Mouse (Mus musculus) hindlimb bud, embryonic 11.5 days (tissue): ENCODE data around the gene Rrn3.

Experiments used
- DNase-seq: peaks from one replicate; pipeline ENCODE4 v3.0.0-alpha.2; 2012; ENCODE audit warnings: low read depth, low spot score; ENCODE audit errors: extremely low spot score

The Rrn3 gene

DNA sequence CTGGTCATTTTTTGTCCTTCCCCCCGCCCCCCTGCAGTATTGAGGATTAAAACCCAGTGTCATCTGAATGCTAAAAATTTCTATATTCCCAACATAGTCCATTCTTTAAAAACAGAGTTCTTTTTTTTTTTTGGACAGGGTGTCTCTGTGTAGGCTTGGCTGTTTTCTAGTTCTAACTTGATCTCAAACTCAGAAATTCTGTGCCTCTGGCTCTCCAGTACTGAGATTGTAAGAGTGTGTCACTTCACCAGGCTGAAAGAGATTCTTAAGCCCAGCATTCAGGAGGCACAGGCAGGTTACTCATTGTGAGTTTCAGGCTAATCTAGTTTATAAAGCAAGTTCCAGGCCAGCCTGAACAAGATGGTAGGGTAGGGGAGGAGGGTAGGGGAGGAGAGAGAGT lies 66.2 kb downstream of the Rrn3 start:
- DNase-seq: no peak

DNA sequence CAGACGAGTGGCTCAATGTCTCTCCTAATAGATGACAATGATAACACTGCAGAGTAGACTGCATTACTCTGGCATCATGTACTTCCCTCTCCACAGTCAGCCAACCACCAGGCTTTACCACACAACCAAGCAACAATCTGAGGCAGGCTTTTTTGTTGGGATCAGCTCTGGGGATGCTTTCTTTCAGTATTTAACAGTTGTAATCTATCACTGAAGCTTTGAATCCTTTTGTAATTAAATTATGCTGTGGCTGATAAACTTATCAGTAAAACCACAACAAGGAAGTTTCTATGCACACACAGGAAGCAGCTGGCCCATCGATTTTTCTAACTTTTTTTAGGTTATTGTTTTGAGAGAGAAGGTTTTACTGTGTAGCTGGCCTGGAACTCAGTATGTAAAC lies 67.8 kb downstream of the Rrn3 start:
- no peak for DNase-seq

DNA sequence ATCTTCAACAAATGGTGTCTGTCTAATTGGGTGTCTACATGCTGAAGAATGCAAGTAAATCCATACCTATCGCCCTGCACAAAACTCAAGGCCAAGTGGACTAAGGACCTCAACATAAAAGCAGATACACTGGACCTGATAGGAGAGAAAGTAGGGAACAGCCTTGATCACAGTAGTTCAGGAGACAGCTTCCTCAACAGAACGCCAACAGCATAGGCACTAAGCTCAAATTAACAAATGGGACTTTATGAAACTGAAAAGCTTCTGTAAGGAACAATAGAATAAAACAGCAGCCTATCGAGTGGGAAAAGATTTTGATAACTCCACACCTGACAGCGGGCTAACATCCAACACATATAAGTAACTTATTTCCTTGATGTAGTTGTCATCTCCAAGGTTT lies 70.9 kb downstream of the Rrn3 start:
- DNase-seq: no peak

DNA sequence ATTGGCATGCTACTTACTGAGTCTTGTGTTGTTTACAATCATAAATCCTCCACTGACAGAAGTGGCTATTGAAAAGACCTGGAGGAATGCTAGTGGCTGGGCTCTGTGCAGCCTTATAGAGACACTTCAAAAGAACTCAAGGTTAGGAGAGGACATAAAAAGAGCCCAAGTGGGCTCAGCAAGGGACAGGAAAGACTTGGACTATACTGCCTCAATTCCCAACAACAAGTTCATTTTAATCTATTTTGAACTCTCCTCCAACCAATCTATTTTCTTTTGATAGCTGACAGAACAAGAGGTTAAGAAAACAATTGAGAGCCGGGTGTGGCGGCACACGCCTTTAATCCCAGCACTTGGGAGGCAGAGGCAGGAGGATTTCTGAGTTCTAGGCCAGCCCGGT lies 73.4 kb downstream of the Rrn3 start:
- DNase-seq: no peak
